Mouse (Mus musculus): ENCODE measurements around the gene Dnajc1.

The Dnajc1 gene

GRCm38 (mm10) chr2:18392331-18393021 is at the start of gene Dnajc1:
Gene Dnajc1, minus strand, starts transcription at chr2:18392830.
- DNase-seq (ENCODE audit: low read depth in 2 of 2, low spot score in 2 of 2) = peak; percentile 75 to 77

- no peak for DNase-seq (ENCODE audit: low read depth in 2 of 2, low spot score in 2 of 2)
These were observed 49.2 kb upstream of the Dnajc1 start for GRCm38 (mm10) chr2:18441871-18442270.

- no peak for DNase-seq (ENCODE audit: low read depth in 2 of 2, low spot score in 2 of 2)
These were observed 22.6 kb upstream of the Dnajc1 start for GRCm38 (mm10) chr2:18415242-18415641.

GRCm38 (mm10) chr2:18403679-18404078 is 11.0 kb upstream of the Dnajc1 start:
- DNase-seq (ENCODE audit: low read depth in 2 of 2, low spot score in 2 of 2) = no peak

- no peak for DNase-seq (ENCODE audit: low read depth in 2 of 2, low spot score in 2 of 2)
These were observed 9.1 kb upstream of the Dnajc1 start for GRCm38 (mm10) chr2:18401771-18402170.

- no peak for DNase-seq (ENCODE audit: low read depth in 2 of 2, low spot score in 2 of 2)
These were observed 441 bp upstream of the Dnajc1 start for GRCm38 (mm10) chr2:18393022-18393519.

GRCm38 (mm10) chr2:18391861-18392260 is 769 bp downstream of the Dnajc1 start:
- no peak for DNase-seq (ENCODE audit: low read depth in 2 of 2, low spot score in 2 of 2)

GRCm38 (mm10) chr2:18389631-18390030 is 3.0 kb downstream of the Dnajc1 start:
- no peak for DNase-seq (ENCODE audit: low read depth in 2 of 2, low spot score in 2 of 2)

- no peak for DNase-seq (ENCODE audit: low read depth in 2 of 2, low spot score in 2 of 2)
These were observed 11.0 kb downstream of the Dnajc1 start for GRCm38 (mm10) chr2:18381662-18382061.

GRCm38 (mm10) chr2:18372400-18373182 is 20.0 kb downstream of the Dnajc1 start:
- no peak for DNase-seq (ENCODE audit: low read depth in 2 of 2, low spot score in 2 of 2)

- DNase-seq (ENCODE audit: low read depth in 2 of 2, low spot score in 2 of 2) = no peak
These were observed 21.7 kb downstream of the Dnajc1 start for GRCm38 (mm10) chr2:18370794-18371498.

GRCm38 (mm10) chr2:18364402-18364801 is 28.2 kb downstream of the Dnajc1 start:
- no peak for DNase-seq (ENCODE audit: low read depth in 2 of 2, low spot score in 2 of 2)

GRCm38 (mm10) chr2:18355293-18355692 is 37.3 kb downstream of the Dnajc1 start:
- no peak for DNase-seq (ENCODE audit: low read depth in 2 of 2, low spot score in 2 of 2)

GRCm38 (mm10) chr2:18352620-18353019 is 40.0 kb downstream of the Dnajc1 start:
- DNase-seq (ENCODE audit: low read depth in 2 of 2, low spot score in 2 of 2) = no peak

GRCm38 (mm10) chr2:18343464-18343863 is 49.2 kb downstream of the Dnajc1 start:
- no peak for DNase-seq (ENCODE audit: low read depth in 2 of 2, low spot score in 2 of 2)

- DNase-seq (ENCODE audit: low read depth in 2 of 2, low spot score in 2 of 2) = no peak
These were observed 74.0 kb downstream of the Dnajc1 start for GRCm38 (mm10) chr2:18318671-18319070.

- DNase-seq (ENCODE audit: low read depth in 2 of 2, low spot score in 2 of 2) = no peak
These were observed 74.9 kb downstream of the Dnajc1 start for GRCm38 (mm10) chr2:18317503-18318281.

- no peak for DNase-seq (ENCODE audit: low read depth in 2 of 2, low spot score in 2 of 2)
These were observed 75.7 kb downstream of the Dnajc1 start for GRCm38 (mm10) chr2:18316909-18317308.

GRCm38 (mm10) chr2:18310261-18311104 is 82.1 kb downstream of the Dnajc1 start:
- DNase-seq (ENCODE audit: low read depth in 2 of 2, low spot score in 2 of 2) = no peak
